Mouse (Mus musculus) kidney, embryonic 16.5 days (tissue): ENCODE results near the gene Lsm2. TPM values are rescaled to one million over a fixed set of nuclear protein-coding genes. Genes with fewer than 3 reads are reported as not detected.
"Not testable (repeated sequence)": the region's sequence is repeated elsewhere in the genome, so short reads cannot be mapped to it uniquely, and the experiment has no call there.

Source experiments
- ATAC-seq: fragments of 200-750 bp; cut with Nextera tagmentation; 2 replicates; pipeline ENCODE4 v1.8.0; 2017; ENCODE audit warnings: moderate TSS enrichment; ENCODE audit not compliant: low FRiP score, low TSS enrichment
- H3K27ac ChIP-seq: fragments of 300-500 bp; sonication (generic); 2 replicates; pipeline ENCODE4 v1.5.1; 2014; ENCODE audit warnings: low read length
- H3K27me3 ChIP-seq: fragments of 300-500 bp; sonication (generic); 2 replicates; pipeline ENCODE4 v1.6.1; 2014; ENCODE audit warnings: low read length, control low read depth, mixed read lengths; ENCODE audit not compliant: insufficient read depth
- H3K36me3 ChIP-seq: fragments of 300-500 bp; sonication (generic); 2 replicates; pipeline ENCODE4 v1.6.1; 2014; ENCODE audit warnings: low read length, control low read depth, mixed read lengths; ENCODE audit not compliant: insufficient read depth
- H3K4me1 ChIP-seq: fragments of 300-500 bp; sonication (generic); 2 replicates; pipeline ENCODE4 v1.6.1; 2014; ENCODE audit warnings: low read length, control low read depth, mixed read lengths; ENCODE audit not compliant: insufficient read depth
- H3K4me2 ChIP-seq: fragments of 300-500 bp; sonication (generic); replicated peaks from 2 replicates; pipeline ENCODE4 v1.6.1; 2014; ENCODE audit warnings: low read depth, low read length
- H3K4me3 ChIP-seq: fragments of 300-500 bp; sonication (generic); 2 replicates; pipeline ENCODE4 v1.5.1; 2014; ENCODE audit warnings: mild to moderate bottlenecking, low read length
- H3K9ac ChIP-seq: fragments of 300-500 bp; sonication (generic); replicated peaks from 2 replicates; pipeline ENCODE4 v1.6.1; 2014; ENCODE audit warnings: low read length
- H3K9me3 ChIP-seq: fragments of 300-500 bp; sonication (generic); 2 replicates; pipeline ENCODE4 v1.6.1; 2016; ENCODE audit warnings: low read length, control low read depth
- WGBS: fragments of 180-500 bp; shearing (Covaris S2); extraction: QIAGEN DNeasy Blood & Tissue Kit; methylation state at CpG from one replicate; pipeline ENCODE4 v1.1.7; 2014; 5-methylcytosine and 5-hydroxymethylcytosine counted together
- polyA plus RNA-seq: library from polyadenylated mRNA; unstranded; fragments of >200 nt; fragmentation: Nextera tagmentation; extraction: Ambion mirVana; gene quantifications from 2 replicates; pipeline ENCODE4 v1.2.1, GENCODE M21; 2015

The Lsm2 gene
- polyA plus RNA-seq, 1 experiment from 2014 or later, result 206 TPM

DNA sequence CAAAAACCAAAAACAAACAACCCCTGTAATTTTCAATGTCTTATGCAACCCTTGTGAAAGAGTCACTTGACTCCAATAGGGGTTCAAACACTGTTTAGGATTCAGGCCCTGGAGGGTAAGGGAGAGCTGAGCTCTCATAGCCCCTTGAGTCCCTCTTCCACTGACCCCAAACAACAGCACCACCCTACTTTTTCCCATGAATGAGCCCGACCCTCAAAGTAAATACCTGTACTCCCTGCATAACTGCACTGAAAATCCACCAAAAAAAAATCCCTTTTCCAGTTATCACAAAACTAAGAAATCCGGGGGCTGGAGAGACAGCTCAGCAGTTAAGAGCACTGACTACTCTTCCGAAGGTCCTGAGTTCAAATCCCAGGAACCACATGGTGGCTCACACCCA is 25.8 kb upstream of the Lsm2 start:
- WGBS, result 84% methylated on average over 3 of the region's 3 CpGs
- H3K36me3 ChIP-seq, result peaks cover 3% of the 10 kb centered on the region; the same call in 1 of the 2 replicates
- no peaks in the 10 kb centered on the region for H3K9me3 ChIP-seq
- ATAC-seq, result no peak
- peaks cover 11% of the 10 kb centered on the region for H3K4me1 ChIP-seq
- no peak overlapping the region for H3K4me2 ChIP-seq
- no peak overlapping the region for H3K4me3 ChIP-seq
- no peak overlapping the region for H3K9ac ChIP-seq
- no peak overlapping the region for H3K27ac ChIP-seq
- H3K27me3 ChIP-seq, result no peaks in the 10 kb centered on the region

DNA sequence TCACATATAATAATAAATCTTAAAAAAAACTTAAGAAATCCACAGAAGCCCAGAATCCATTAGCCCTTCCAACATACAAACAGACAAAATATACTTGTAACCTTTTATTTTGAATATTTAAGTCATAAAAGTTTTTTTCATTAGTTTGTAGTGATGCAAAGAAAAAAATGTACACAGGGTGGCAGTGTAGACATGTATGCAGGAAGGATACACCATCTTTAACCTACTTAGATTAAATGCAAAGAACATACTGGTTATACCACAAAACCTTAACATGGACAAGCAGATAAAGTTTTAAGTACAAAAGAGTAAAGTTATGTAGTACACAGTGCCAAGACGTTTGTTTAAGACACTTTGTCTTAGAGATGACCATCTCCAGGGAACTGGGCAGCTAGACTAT is 25.3 kb upstream of the Lsm2 start:
- no peak for ATAC-seq
- Histone ChIP-seq H3K9ac (no peak overlapping the region), H3K27me3 (no peaks in the 10 kb centered on the region), H3K36me3 (no peaks in the 10 kb centered on the region), H3K27ac (no peak overlapping the region), H3K9me3 (no peaks in the 10 kb centered on the region), H3K4me1 (peaks cover 13% of the 10 kb centered on the region), H3K4me3 (no peak overlapping the region), H3K4me2 (no peak overlapping the region)
- 44% methylated on average over 1 of the region's 1 CpGs for WGBS

- H3K9ac ChIP-seq, H3K36me3 ChIP-seq, H3K27ac ChIP-seq, H3K4me3 ChIP-seq, H3K9me3 ChIP-seq, ATAC-seq, H3K27me3 ChIP-seq: not testable (repeated sequence)
- peaks cover 17% of the 10 kb centered on the region for H3K4me1 ChIP-seq
- WGBS, result 16% methylated on average over 29 of the region's 40 CpGs
- H3K4me2 ChIP-seq, result 0 out of 2 replicates have a peak overlapping the region, but pooled peaks have one; percentile 4
Observed at GRCm38 (mm10) chr17:34957291-34957690, 24.4 kb upstream of the Lsm2 start.

GRCm38 (mm10) chr17:34957966-34958365 is 23.7 kb upstream of the Lsm2 start:
- peaks cover 17% of the 10 kb centered on the region for H3K4me1 ChIP-seq
- not testable (repeated sequence) for H3K4me2 ChIP-seq, H3K27ac ChIP-seq, ATAC-seq, H3K9ac ChIP-seq, H3K27me3 ChIP-seq, H3K36me3 ChIP-seq, H3K4me3 ChIP-seq, H3K9me3 ChIP-seq
- WGBS, result 19% methylated on average over 21 of the region's 40 CpGs

- H3K27ac ChIP-seq, H3K9me3 ChIP-seq, H3K36me3 ChIP-seq, H3K9ac ChIP-seq, ATAC-seq, H3K27me3 ChIP-seq: not testable (repeated sequence)
- Histone ChIP-seq H3K4me1 (peaks cover 17% of the 10 kb centered on the region), H3K4me3 (peak overlapping the region; percentile 56), H3K4me2 (peak overlapping the region; percentile 53)
- WGBS, result under 1% methylated on average over 18 of the region's 47 CpGs
Observed at GRCm38 (mm10) chr17:34958734-34959129, 22.9 kb upstream of the Lsm2 start.

DNA sequence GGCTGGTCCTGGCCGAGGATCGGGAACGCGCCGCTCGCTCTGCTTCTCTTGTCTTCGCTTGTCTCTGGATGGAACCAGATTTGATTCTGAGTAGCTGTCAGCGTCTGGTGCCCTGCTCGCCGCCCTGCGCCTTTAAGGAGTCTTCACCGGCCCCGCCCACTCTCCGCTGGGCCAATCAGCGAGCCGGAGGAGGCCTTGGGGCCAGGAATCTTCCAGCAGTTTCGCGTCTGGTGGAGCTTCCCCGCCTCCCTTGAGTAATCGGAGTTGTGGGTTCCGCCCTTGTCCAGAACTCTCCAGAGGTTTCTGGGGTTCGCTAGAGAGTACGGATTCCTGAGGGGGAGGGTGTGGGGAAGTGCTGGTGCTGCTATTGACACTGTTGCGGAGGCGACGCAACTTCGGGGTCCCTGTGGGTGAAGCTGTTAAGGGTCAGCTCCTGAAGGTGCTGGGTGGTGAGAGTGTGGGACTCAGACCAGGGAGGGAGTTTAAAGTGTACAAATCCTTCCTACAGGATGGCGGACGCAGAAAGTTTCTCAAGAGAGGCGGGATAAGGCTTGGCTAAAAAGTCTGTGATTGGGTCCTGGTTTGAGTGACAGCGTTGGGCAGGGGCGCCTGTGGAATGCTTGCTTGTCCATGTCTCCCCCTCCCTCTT is 22.4 kb upstream of the Lsm2 start, which contains the start of gene Hspa1b:
Gene Hspa1b (minus strand): TSS at position 109 of the 649 bp plus-strand sequence.
- H3K9me3 ChIP-seq, H3K27me3 ChIP-seq, H3K36me3 ChIP-seq: not testable (repeated sequence)
- WGBS, result 0% methylated on average over 27 of the region's 32 CpGs
- Histone ChIP-seq H3K27ac (peak within 1 kb of the TSS; percentile 99), H3K4me2 (peak within 1 kb of the TSS; percentile 69), H3K9ac (peak within 1 kb of the TSS; percentile 83), H3K4me1 (peaks cover 18% of the 10 kb centered on the region), H3K4me3 (peak within 1 kb of the TSS; percentile 56)
- ATAC-seq, result peak; percentile 92

DNA sequence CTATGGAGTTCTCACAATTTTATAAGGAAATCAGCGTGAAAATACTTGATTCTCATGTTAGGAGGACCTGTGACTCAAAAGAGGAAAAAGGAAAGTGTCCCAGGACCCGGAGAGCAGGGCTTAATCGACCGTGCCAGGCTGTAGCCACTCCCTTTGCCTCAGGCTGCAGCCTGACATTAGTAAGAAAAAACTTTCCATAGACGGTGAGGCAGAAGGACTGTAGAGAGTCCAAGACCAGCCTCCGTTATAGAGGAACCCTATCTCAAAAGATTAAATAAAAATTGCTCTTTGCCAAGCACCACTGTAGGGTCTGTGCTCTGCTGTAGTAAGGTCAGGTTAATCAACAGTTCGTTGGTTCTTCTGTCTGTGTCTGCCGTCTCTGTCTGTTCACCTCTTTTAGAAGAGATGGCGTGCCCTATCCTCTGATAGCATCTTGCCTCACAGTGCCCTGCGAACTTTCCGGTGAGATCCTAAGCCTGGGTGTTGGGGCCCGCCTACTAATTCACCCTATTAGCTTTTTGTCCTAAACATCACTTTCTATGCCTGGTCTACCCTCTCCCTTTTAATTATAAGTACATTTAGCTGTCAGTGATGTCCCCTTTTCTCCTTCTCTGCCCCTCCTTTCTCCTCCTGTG is 21.7 kb upstream of the Lsm2 start:
- peak; percentile 35 for ATAC-seq
- H3K9ac ChIP-seq, result peak overlapping the region; percentile 83
- WGBS, result 8% methylated on average over 12 of the region's 12 CpGs

DNA sequence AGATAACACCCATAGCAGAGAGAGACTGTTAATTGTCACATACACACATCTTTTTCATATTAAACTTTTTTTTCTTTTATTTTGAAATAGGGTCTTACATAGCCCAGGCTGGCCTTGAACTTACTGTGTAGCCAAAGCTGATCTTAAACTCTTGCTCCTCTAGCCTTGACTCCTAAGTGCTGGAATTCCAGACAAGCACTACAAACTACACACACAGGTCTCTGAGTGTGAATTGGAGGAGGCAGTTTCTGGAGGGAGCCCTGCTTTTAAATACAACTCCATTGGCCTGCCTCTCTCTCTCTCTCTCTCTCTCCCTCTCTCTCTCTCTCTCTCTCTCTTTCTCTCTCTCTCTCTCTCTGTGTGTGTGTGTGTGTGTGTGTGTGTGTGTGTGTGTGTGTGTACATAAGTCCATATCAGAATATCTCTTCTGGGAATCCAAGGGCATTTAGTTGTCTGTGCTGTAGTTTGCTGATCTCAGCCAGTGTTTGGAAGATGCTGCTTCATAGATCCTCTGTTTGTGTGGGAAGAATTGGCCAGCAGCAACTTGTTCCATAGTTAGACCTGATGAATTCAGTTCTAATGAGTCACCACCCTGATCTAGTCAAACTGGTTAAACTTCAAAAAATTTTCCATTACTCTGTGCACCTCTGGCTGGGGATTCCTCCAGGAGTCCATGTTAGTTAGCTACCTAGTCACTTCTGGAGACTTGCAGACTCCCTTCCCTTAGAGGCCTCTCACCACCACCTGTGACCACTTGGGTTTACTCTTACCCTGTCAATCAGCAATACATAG is 20.8 kb upstream of the Lsm2 start:
- peak overlapping the region; percentile 99 for H3K27ac ChIP-seq
- no peaks in the 10 kb centered on the region for H3K9me3 ChIP-seq
- no peaks in the 10 kb centered on the region for H3K36me3 ChIP-seq
- no peaks in the 10 kb centered on the region for H3K27me3 ChIP-seq
- H3K4me3 ChIP-seq, result no peak overlapping the region
- no peak overlapping the region for H3K4me2 ChIP-seq
- peaks cover 27% of the 10 kb centered on the region for H3K4me1 ChIP-seq
- no peak overlapping the region for H3K9ac ChIP-seq
- ATAC-seq, result no peak

More for the DNA sequence above, 21.7 kb upstream of the Lsm2 start:
- H3K27me3 ChIP-seq, result no peaks in the 10 kb centered on the region
- peak overlapping the region; percentile 99 for H3K27ac ChIP-seq
- no peaks in the 10 kb centered on the region for H3K36me3 ChIP-seq
- peaks cover 24% of the 10 kb centered on the region for H3K4me1 ChIP-seq
- H3K4me3 ChIP-seq, result peak overlapping the region; percentile 56
- H3K9me3 ChIP-seq, result no peaks in the 10 kb centered on the region
- H3K4me2 ChIP-seq, result peak overlapping the region; percentile 69

GRCm38 (mm10) chr17:34962125-34962524 is 19.5 kb upstream of the Lsm2 start:
- H3K27ac ChIP-seq, result peak overlapping the region; percentile 57
- H3K9me3 ChIP-seq, result no peaks in the 10 kb centered on the region
- 18% methylated on average over 3 of the region's 3 CpGs for WGBS
- no peak overlapping the region for H3K9ac ChIP-seq
- H3K4me3 ChIP-seq, result no peak overlapping the region
- no peak overlapping the region for H3K4me2 ChIP-seq
- H3K4me1 ChIP-seq, result peaks cover 27% of the 10 kb centered on the region
- ATAC-seq, result no peak
- H3K36me3 ChIP-seq, result no peaks in the 10 kb centered on the region
- no peaks in the 10 kb centered on the region for H3K27me3 ChIP-seq
